Mouse (Mus musculus) 416B (cell line): ENCODE measurements around the gene Rhoj.
A peak's percentile ranks its signal among the peaks of the same experiment; 100 is the strongest.

Experiments used
- DNase-seq: peaks from one replicate; pipeline ENCODE4 v3.0.0; 2011; ENCODE audit warnings: low read depth

The Rhoj gene

GRCm38 (mm10) chr12:75307961-75308951, at the start of gene Rhoj:
TSS of gene Rhoj (plus strand) at chr12:75308322.
- DNase-seq = peak; percentile 55

GRCm38 (mm10) chr12:75271726-75272125, 36.4 kb upstream of the Rhoj start:
- DNase-seq = peak; percentile 33

GRCm38 (mm10) chr12:75275730-75276129, 32.4 kb upstream of the Rhoj start:
- no peak for DNase-seq

GRCm38 (mm10) chr12:75277425-75277824, 30.7 kb upstream of the Rhoj start:
- no peak for DNase-seq

- peak; percentile 46 for DNase-seq
Measured at GRCm38 (mm10) chr12:75280502-75280901, 27.6 kb upstream of the Rhoj start.

GRCm38 (mm10) chr12:75283226-75283625, 24.9 kb upstream of the Rhoj start:
- DNase-seq = peak; percentile 28

- DNase-seq = no peak
Measured at GRCm38 (mm10) chr12:75286166-75286565, 22.0 kb upstream of the Rhoj start.

GRCm38 (mm10) chr12:75290524-75290923, 17.6 kb upstream of the Rhoj start:
- DNase-seq = no peak

GRCm38 (mm10) chr12:75291556-75291955, 16.6 kb upstream of the Rhoj start:
- no peak for DNase-seq

GRCm38 (mm10) chr12:75292939-75293338, 15.2 kb upstream of the Rhoj start:
- DNase-seq = peak; percentile 21

GRCm38 (mm10) chr12:75299865-75300264, 8.3 kb upstream of the Rhoj start:
- no peak for DNase-seq

- no peak for DNase-seq
Measured at GRCm38 (mm10) chr12:75304132-75304531, 4.0 kb upstream of the Rhoj start.

GRCm38 (mm10) chr12:75309756-75310155, 1.6 kb downstream of the Rhoj start:
- DNase-seq = no peak

GRCm38 (mm10) chr12:75310766-75311165, 2.6 kb downstream of the Rhoj start:
- DNase-seq = no peak

GRCm38 (mm10) chr12:75311879-75312278, 3.8 kb downstream of the Rhoj start:
- DNase-seq = no peak

- no peak for DNase-seq
Measured at GRCm38 (mm10) chr12:75313992-75314391, 5.9 kb downstream of the Rhoj start.

- no peak for DNase-seq
Measured at GRCm38 (mm10) chr12:75315851-75316250, 7.7 kb downstream of the Rhoj start.

GRCm38 (mm10) chr12:75320441-75320925, 12.4 kb downstream of the Rhoj start:
- peak; percentile 62 for DNase-seq

- no peak for DNase-seq
Measured at GRCm38 (mm10) chr12:75321189-75321588, 13.1 kb downstream of the Rhoj start.

- no peak for DNase-seq
Measured at GRCm38 (mm10) chr12:75329188-75329587, 21.1 kb downstream of the Rhoj start.

GRCm38 (mm10) chr12:75339894-75340293, 31.8 kb downstream of the Rhoj start:
- DNase-seq = peak; percentile 14

- DNase-seq = no peak
Measured at GRCm38 (mm10) chr12:75340331-75340730, 32.2 kb downstream of the Rhoj start.

- DNase-seq = no peak
Measured at GRCm38 (mm10) chr12:75348551-75348950, 40.4 kb downstream of the Rhoj start.
